Mouse (Mus musculus) limb, embryonic 11.5 days (tissue): ENCODE data around the gene Tbc1d2. TPM values are rescaled to one million over a fixed set of nuclear protein-coding genes. Genes with fewer than 3 reads are reported as not detected.

Experiments used
- ATAC-seq: fragments of 200-750 bp; cut with Nextera tagmentation; 2 replicates; pipeline ENCODE4 v1.8.0; 2017; ENCODE audit warnings: low read depth; ENCODE audit not compliant: insufficient number of reproducible peaks, low FRiP score, low TSS enrichment
- DNase-seq: peaks from one replicate; pipeline ENCODE4 v3.0.0-alpha.2; 2015; ENCODE audit warnings: low spot score
- H3K27ac ChIP-seq: fragments of 300-500 bp; sonication (generic); replicated peaks from 2 replicates; pipeline ENCODE4 v1.5.1; 2014; ENCODE audit warnings: low read depth, mild to moderate bottlenecking, low read length
- H3K27me3 ChIP-seq: fragments of 300-500 bp; sonication (generic); 2 replicates; pipeline ENCODE4 v1.6.1; 2014; ENCODE audit warnings: mild to moderate bottlenecking, low read length, mixed read lengths; ENCODE audit not compliant: control insufficient read depth, insufficient read depth
- H3K36me3 ChIP-seq: fragments of 300-500 bp; sonication (generic); 2 replicates; pipeline ENCODE4 v1.6.1; 2014; ENCODE audit warnings: mild to moderate bottlenecking, low read length, moderate library complexity, mixed read lengths; ENCODE audit not compliant: control insufficient read depth, insufficient read depth
- H3K4me1 ChIP-seq: fragments of 300-500 bp; sonication (generic); 2 replicates; pipeline ENCODE4 v1.6.1; 2014; ENCODE audit warnings: low read length, mixed read lengths; ENCODE audit not compliant: control insufficient read depth, insufficient read depth
- H3K4me2 ChIP-seq: fragments of 300-500 bp; sonication (generic); 2 replicates; pipeline ENCODE4 v1.6.1; 2014; ENCODE audit warnings: low read depth, mild to moderate bottlenecking, moderate library complexity; ENCODE audit not compliant: severe bottlenecking
- H3K4me3 ChIP-seq: fragments of 300-500 bp; sonication (generic); 2 replicates; pipeline ENCODE4 v1.5.1; 2014; ENCODE audit warnings: low read depth, low read length
- H3K9ac ChIP-seq: fragments of 300-500 bp; sonication (generic); 2 replicates; pipeline ENCODE4 v1.6.1; 2014; ENCODE audit warnings: mild to moderate bottlenecking, low read length
- H3K9me3 ChIP-seq: fragments of 300-500 bp; sonication (generic); 2 replicates; pipeline ENCODE4 v1.6.1; 2016; ENCODE audit warnings: low read length; ENCODE audit not compliant: control insufficient read depth
- WGBS: fragments of 180-500 bp; shearing (Covaris S2); extraction: QIAGEN DNeasy Blood & Tissue Kit; methylation state at CpG from one replicate; pipeline ENCODE4 v1.1.7; 2014; 5-methylcytosine and 5-hydroxymethylcytosine counted together
- polyA plus RNA-seq: library from polyadenylated mRNA; unstranded; fragments of >200 nt; fragmentation: Nextera tagmentation; extraction: Ambion mirVana; gene quantifications from 2 replicates; pipeline ENCODE4 v1.2.1, GENCODE M21; 2014

Gene Tbc1d2
- 0.96 and 1.7 TPM in 2 replicates for polyA plus RNA-seq

- DNase-seq: peak; percentile 96
- H3K9ac ChIP-seq: peak within 1 kb of the TSS; percentile 70
- 0 out of 2 replicates have a peak, but pooled peaks cover 2% of the 10 kb centered on the region for H3K4me1 ChIP-seq
- H3K27ac ChIP-seq: peak within 1 kb of the TSS; percentile 74
- peak within 1 kb of the TSS; percentile 94 for H3K4me2 ChIP-seq
- under 1% methylated on average over 69 of the region's 69 CpGs for WGBS
- H3K4me3 ChIP-seq: peak within 1 kb of the TSS; percentile 65
- H3K36me3 ChIP-seq: no peaks in the 10 kb centered on the region
- H3K27me3 ChIP-seq: peaks cover 17% of the 10 kb centered on the region
- no peaks in the 10 kb centered on the region for H3K9me3 ChIP-seq
- ATAC-seq: peak; percentile 93
These were observed at the start of gene Tbc1d2 for GRCm38 (mm10) chr4:46650086-46650753. Gene Tbc1d2 (minus strand): TSS chr4:46650209.

DNA sequence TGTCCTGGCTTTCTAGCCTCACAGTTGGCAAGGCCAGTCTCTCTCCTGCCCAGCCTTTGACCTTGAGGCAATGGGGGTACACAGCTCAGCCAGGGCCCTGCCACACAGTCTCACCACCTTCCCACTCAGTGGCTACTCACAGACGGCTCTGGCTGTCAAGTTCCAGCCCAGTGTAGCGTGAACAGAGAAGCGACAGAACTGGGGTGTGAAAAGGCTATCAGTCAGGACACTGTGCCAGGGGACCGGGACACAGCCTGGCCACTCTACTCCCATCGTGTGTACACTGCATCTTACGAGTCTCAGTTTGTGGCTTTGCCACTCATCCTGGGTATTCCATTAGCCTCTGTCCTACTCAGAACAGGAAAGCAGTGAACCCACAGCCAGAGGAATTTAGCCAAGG is 46.5 kb upstream of the Tbc1d2 start:
- Histone ChIP-seq H3K4me2 (no peak overlapping the region), H3K36me3 (no peaks in the 10 kb centered on the region), H3K27ac (no peak overlapping the region), H3K4me1 (no peaks in the 10 kb centered on the region), H3K9ac (no peak overlapping the region), H3K27me3 (no peaks in the 10 kb centered on the region), H3K4me3 (no peak overlapping the region), H3K9me3 (no peaks in the 10 kb centered on the region)
- no peak for ATAC-seq
- DNase-seq: no peak
- WGBS: 75% methylated on average over 6 of the region's 6 CpGs

DNA sequence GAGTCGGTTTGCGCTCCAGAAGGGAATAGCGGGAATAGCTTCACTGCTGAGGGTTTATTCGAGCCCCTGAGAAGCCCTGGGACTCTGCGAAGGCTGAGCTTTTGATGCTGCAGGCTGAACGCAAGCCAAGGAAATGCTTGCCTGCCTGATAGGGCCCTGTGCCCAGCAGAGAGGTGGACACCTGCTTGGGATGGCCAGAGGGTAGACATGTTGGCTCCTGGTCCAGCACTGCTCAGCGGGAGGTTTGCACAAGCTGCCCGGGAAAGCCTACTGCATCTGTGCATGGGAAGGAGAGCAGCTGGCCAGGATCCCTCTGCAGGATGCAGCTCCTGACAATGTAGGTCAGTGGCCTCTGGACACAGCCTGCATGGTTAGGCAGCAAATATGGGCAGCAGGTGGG is 40.6 kb upstream of the Tbc1d2 start:
- no peak for ATAC-seq
- H3K4me3 ChIP-seq: no peak overlapping the region
- WGBS: 85% methylated on average over 8 of the region's 8 CpGs
- H3K4me1 ChIP-seq: no peaks in the 10 kb centered on the region
- no peak for DNase-seq
- H3K9ac ChIP-seq: no peak overlapping the region
- H3K36me3 ChIP-seq: no peaks in the 10 kb centered on the region
- H3K4me2 ChIP-seq: no peak overlapping the region
- H3K27ac ChIP-seq: no peak overlapping the region
- H3K9me3 ChIP-seq: no peaks in the 10 kb centered on the region
- H3K27me3 ChIP-seq: no peaks in the 10 kb centered on the region

DNA sequence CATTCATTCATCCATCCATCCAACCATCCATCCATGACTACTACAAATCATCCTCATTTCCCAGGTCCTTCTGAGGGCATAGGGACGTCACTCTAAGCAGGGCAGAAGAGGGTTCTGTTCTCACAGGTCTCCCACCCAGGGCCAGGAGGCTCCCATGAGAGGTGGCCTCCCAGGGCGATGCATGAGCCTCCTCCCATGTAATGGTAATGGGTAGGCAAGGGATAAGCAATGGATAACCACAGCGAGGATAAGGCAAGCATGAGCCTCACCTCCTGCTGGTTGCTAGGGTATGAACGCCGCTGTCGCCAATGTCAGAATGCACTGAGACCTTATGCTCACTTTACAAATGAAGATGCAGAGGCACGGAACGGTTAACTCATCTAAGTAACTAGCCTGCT is 40.0 kb upstream of the Tbc1d2 start:
- Histone ChIP-seq H3K9ac (no peak overlapping the region), H3K4me1 (no peaks in the 10 kb centered on the region), H3K4me2 (no peak overlapping the region), H3K4me3 (no peak overlapping the region), H3K27ac (no peak overlapping the region), H3K27me3 (no peaks in the 10 kb centered on the region), H3K36me3 (no peaks in the 10 kb centered on the region), H3K9me3 (no peaks in the 10 kb centered on the region)
- 81% methylated on average over 8 of the region's 8 CpGs for WGBS
- ATAC-seq (no peak), DNase-seq (no peak)

GRCm38 (mm10) chr4:46689397-46690022 is 39.5 kb upstream of the Tbc1d2 start:
- Histone ChIP-seq H3K4me1 (no peaks in the 10 kb centered on the region), H3K4me3 (no peak overlapping the region), H3K27me3 (no peaks in the 10 kb centered on the region), H3K36me3 (no peaks in the 10 kb centered on the region), H3K9ac (no peak overlapping the region), H3K4me2 (no peak overlapping the region), H3K9me3 (no peaks in the 10 kb centered on the region), H3K27ac (no peak overlapping the region)
- WGBS: 43% methylated on average over 15 of the region's 15 CpGs
- ATAC-seq (no peak), DNase-seq (peak; percentile 89)

- Histone ChIP-seq H3K27me3 (no peaks in the 10 kb centered on the region), H3K4me3 (no peak overlapping the region), H3K9me3 (no peaks in the 10 kb centered on the region), H3K9ac (no peak overlapping the region), H3K27ac (no peak overlapping the region), H3K4me1 (no peaks in the 10 kb centered on the region), H3K36me3 (no peaks in the 10 kb centered on the region), H3K4me2 (no peak overlapping the region)
- ATAC-seq (no peak), DNase-seq (no peak)
- WGBS: 78% methylated on average over 14 of the region's 14 CpGs
These were observed 38.3 kb upstream of the Tbc1d2 start for GRCm38 (mm10) chr4:46688213-46688832.

- no peak for DNase-seq
These were observed 34.2 kb upstream of the Tbc1d2 start for GRCm38 (mm10) chr4:46684160-46684559.

GRCm38 (mm10) chr4:46676646-46677045 is 26.6 kb upstream of the Tbc1d2 start:
- no peaks in the 10 kb centered on the region for H3K9me3 ChIP-seq
- no peak overlapping the region for H3K9ac ChIP-seq
- no peak for ATAC-seq
- H3K4me1 ChIP-seq: no peaks in the 10 kb centered on the region
- H3K27me3 ChIP-seq: no peaks in the 10 kb centered on the region
- H3K27ac ChIP-seq: no peak overlapping the region
- no peaks in the 10 kb centered on the region for H3K36me3 ChIP-seq
- no peak overlapping the region for H3K4me2 ChIP-seq
- WGBS: 67% methylated on average over 3 of the region's 3 CpGs
- H3K4me3 ChIP-seq: no peak overlapping the region
- DNase-seq: no peak

More at GRCm38 (mm10) chr4:46684160-46684559, 34.2 kb upstream of the Tbc1d2 start:
- WGBS: 67% methylated on average over 6 of the region's 6 CpGs
- ATAC-seq: no peak
- no peak overlapping the region for H3K4me2 ChIP-seq
- no peaks in the 10 kb centered on the region for H3K4me1 ChIP-seq
- no peak overlapping the region for H3K9ac ChIP-seq
- no peaks in the 10 kb centered on the region for H3K9me3 ChIP-seq
- H3K4me3 ChIP-seq: no peak overlapping the region
- H3K27ac ChIP-seq: no peak overlapping the region
- H3K27me3 ChIP-seq: no peaks in the 10 kb centered on the region
- no peaks in the 10 kb centered on the region for H3K36me3 ChIP-seq
